Mouse (Mus musculus) midbrain, embryonic 10.5 days (tissue): ENCODE measurements at regions not wholly inside any gene's neighbourhood (a gene's known extent, or its start where the extent isn't known, plus 50 kb on each side); places are given as distances from the start of the nearest gene placed in this dataset.
"Not testable (repeated sequence)": the region's sequence is repeated elsewhere in the genome, so short reads cannot be mapped to it uniquely, and the experiment has no call there.

Source experiments
- DNase-seq: peaks from one replicate; pipeline ENCODE4 v3.0.0-alpha.2; 2017; ENCODE audit warnings: low spot score
- H3K27ac ChIP-seq: fragments of 300-500 bp; sonication (generic); replicated peaks from 2 replicates; pipeline ENCODE4 v1.5.1; 2016; ENCODE audit warnings: mild to moderate bottlenecking
- H3K27me3 ChIP-seq: fragments of 300-500 bp; sonication (generic); 2 replicates; pipeline ENCODE4 v1.6.1; 2016; ENCODE audit warnings: low read depth, mild to moderate bottlenecking; ENCODE audit not compliant: poor library complexity, severe bottlenecking
- H3K36me3 ChIP-seq: fragments of 300-500 bp; sonication (generic); 2 replicates; pipeline ENCODE4 v1.6.1; 2016; ENCODE audit warnings: mild to moderate bottlenecking, moderate library complexity
- H3K4me1 ChIP-seq: fragments of 300-500 bp; sonication (generic); 2 replicates; pipeline ENCODE4 v1.6.1; 2016
- H3K4me3 ChIP-seq: fragments of 300-500 bp; sonication (generic); 2 replicates; pipeline ENCODE4 v1.5.1; 2016; ENCODE audit warnings: mild to moderate bottlenecking, moderate library complexity
- H3K9me3 ChIP-seq: fragments of 300-500 bp; sonication (generic); replicated peaks from 2 replicates; pipeline ENCODE4 v1.6.1; 2016; ENCODE audit warnings: mild to moderate bottlenecking
- WGBS: fragments of 180-500 bp; shearing (Covaris S2); methylation state at CpG from one replicate; pipeline ENCODE4 v1.1.7; 2016; 5-methylcytosine and 5-hydroxymethylcytosine counted together

DNA sequence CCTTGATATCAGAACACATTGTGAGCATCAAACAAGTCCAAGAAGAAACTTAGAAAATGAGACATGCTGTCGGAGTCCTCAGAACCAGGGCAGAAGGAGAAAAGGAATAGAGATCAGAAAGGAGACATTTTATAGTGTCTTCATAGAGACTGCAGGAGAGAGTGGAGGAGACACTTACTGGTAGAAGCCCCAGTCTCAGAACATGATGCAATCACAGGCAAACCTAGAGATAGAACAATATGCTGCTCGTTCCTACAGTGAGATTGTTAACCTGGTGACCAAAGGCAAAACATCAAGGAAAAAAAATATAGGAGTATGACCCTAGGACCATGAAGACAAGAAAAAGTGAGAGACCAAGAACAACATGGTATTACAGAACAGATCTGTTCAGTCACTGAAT is 164.7 kb upstream of the Tenm4 start:
- Histone ChIP-seq H3K4me1 (no peaks in the 10 kb centered on the region), H3K9me3 (no peaks in the 10 kb centered on the region), H3K4me3 (no peak overlapping the region), H3K27me3 (no peaks in the 10 kb centered on the region), H3K27ac (no peak overlapping the region), H3K36me3 (no peaks in the 10 kb centered on the region)
- 88% methylated on average over 2 of the region's 2 CpGs for WGBS
- no peak for DNase-seq

DNA sequence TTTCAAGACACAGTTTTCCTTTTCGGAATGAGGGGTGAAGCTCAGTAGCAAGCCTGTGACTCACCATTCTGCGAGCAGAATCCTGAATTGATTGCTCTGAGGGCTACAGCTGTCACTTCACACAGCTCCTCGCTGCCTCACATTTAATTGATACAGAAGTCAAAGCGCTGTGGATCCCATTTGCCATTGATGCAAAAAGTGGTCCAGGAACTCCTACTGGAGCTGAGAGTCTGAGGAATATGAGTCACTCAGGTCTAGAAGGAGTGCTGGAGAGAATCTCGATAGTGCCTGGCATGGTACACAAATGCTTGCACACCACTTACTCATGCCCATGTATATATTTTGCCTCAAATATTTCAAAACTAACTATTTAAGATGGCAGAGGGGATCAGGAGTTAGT is 158.0 kb upstream of the Tenm4 start:
- no peak for DNase-seq
- WGBS: 89% methylated on average over 5 of the region's 5 CpGs
- no peaks in the 10 kb centered on the region for H3K4me1 ChIP-seq
- no peaks in the 10 kb centered on the region for H3K9me3 ChIP-seq
- no peak overlapping the region for H3K4me3 ChIP-seq
- no peaks in the 10 kb centered on the region for H3K36me3 ChIP-seq
- H3K27me3 ChIP-seq: no peaks in the 10 kb centered on the region
- H3K27ac ChIP-seq: no peak overlapping the region

DNA sequence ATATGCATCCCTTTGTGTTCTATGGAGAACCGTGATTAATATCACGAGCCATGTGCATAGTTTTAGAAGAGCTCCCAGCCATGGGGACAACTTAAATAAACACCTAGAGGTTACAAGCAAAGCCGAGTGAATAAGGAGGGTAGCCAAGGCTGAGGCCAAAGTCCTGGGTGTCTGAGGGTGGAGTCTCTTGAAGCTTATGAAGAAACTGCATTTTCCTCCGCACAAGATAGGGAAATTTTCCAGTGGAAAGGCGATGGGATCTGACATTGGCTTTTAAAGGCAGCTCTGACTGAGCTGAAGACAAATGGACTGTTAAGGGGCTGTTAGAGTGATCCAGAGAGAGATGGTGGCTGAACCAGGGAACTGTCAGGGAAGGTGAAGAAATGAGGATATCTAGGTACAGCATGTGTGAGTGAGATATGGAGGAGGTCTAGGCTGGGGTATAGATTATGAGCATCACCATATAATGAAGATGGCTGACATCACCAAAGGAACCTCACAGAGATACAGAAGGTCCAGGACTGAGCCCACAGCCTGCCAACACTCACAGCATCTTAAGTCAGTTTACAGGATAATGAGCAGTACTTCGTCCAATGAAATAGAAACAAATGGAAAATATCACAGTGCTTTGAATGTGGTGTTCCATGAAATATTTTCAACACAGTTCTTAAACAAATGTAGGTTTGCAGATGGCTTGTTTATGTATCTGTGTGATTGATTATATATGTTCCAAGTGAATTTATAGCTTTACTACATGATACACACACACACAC is 153.7 kb upstream of the Tenm4 start:
- WGBS: 88% methylated on average over 6 of the region's 6 CpGs
- H3K9me3 ChIP-seq: no peaks in the 10 kb centered on the region
- H3K27ac ChIP-seq: no peak overlapping the region
- H3K27me3 ChIP-seq: no peaks in the 10 kb centered on the region
- H3K36me3 ChIP-seq: no peaks in the 10 kb centered on the region
- H3K4me3 ChIP-seq: no peak overlapping the region
- no peak for DNase-seq
- H3K4me1 ChIP-seq: no peaks in the 10 kb centered on the region

DNA sequence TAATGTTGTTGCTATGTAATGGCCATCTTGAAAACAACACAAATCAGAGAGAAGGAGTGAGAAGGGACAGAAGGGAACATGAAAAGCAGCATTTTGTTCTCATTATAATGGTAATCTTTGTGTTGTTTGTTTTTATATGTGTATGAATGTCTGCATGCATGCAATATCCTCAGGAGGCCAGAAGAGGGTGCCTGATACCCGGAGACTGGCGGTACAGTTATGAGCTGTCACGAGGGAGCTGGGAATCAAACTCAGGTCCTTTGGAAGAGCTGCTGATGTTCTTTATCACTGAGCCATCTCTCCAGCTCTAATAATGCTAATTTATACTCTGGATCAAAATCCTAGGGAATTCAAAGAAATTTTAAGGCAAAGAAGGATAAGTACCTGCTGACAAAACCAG is 147.0 kb upstream of the Tenm4 start:
- DNase-seq: no peak
- no peaks in the 10 kb centered on the region for H3K4me1 ChIP-seq
- H3K4me3 ChIP-seq: no peak overlapping the region
- 91% methylated on average over 3 of the region's 3 CpGs for WGBS
- H3K27me3 ChIP-seq: no peaks in the 10 kb centered on the region
- H3K36me3 ChIP-seq: no peaks in the 10 kb centered on the region
- no peak overlapping the region for H3K27ac ChIP-seq
- no peaks in the 10 kb centered on the region for H3K9me3 ChIP-seq

DNA sequence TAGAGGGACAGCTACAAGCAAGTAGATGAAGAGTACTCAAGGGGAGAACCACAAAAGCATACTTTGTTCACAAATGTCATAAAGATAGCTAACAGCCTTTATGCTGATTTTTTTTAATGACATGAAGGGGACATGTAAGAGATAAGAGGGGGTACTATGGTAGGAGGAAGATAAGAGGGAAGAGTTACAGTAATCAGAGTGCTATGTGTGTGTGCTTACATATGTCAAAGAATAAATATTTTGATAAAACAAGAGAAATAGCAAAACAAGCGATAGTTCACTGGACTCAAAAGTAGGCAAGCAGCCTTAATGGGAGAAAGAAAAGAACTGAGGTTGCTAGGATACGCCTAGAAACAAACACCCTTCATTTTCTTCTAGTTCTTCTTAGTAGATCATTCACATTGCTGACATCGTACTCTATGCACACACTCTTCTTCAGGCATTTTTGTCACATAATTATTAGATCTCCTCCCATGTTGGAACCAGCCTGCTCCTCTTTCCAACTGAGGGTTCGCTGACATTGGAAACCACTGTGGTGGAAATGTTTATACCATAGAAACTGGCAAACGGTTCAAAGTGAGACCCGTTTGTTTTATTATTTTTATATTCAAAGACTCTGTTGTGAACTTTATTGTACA is 144.1 kb upstream of the Tenm4 start:
- WGBS: 90% methylated on average over 6 of the region's 6 CpGs
- Histone ChIP-seq H3K4me3 (no peak overlapping the region), H3K36me3 (no peaks in the 10 kb centered on the region), H3K4me1 (no peaks in the 10 kb centered on the region), H3K9me3 (no peaks in the 10 kb centered on the region), H3K27me3 (no peaks in the 10 kb centered on the region), H3K27ac (no peak overlapping the region)
- no peak for DNase-seq

DNA sequence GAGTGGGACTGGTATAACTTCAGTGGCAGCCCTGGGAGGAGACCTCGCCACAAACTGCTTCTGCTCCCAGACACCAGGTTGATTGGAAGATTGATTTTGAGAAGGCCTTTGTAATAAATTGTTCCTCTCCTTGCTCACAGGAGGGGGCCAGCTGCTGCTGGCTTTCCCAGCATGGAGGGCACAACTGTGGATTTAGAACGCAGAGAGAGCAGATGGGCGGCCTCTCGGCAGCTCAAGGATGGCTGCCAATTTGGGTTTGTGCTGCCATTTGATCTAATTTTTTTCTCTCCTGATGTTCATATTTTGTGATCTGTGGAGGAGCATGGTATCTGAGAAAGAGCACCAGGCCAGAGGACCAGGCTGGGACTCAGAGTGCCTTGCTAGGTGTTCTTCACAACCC is 137.4 kb upstream of the Tenm4 start:
- WGBS: 87% methylated on average over 4 of the region's 4 CpGs
- H3K9me3 ChIP-seq: no peaks in the 10 kb centered on the region
- no peaks in the 10 kb centered on the region for H3K4me1 ChIP-seq
- H3K27ac ChIP-seq: no peak overlapping the region
- DNase-seq: no peak
- no peaks in the 10 kb centered on the region for H3K36me3 ChIP-seq
- H3K4me3 ChIP-seq: no peak overlapping the region
- H3K27me3 ChIP-seq: no peaks in the 10 kb centered on the region

DNA sequence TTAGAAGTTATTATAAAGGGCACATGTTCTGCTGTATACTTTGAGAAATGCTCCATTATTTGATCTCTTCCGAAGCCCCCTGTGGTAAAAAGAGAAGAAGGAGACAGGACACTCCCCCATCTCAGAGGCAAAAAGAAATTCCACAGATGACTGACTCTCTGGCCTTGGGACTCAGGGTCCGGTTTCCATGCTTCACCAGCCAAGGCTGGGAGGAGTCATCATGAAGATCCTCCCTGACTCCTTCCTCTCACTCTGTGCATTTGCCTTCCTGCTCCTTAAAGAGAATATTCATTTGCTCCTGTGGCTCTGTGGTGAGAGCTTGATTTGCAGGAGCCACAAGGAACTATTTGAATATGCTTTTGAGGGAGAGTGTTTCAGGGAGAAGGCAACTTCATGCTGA is 135.6 kb upstream of the Tenm4 start:
- Histone ChIP-seq H3K4me3 (no peak overlapping the region), H3K27me3 (no peaks in the 10 kb centered on the region), H3K4me1 (0 out of 2 replicates have a peak, but pooled peaks cover 4% of the 10 kb centered on the region), H3K36me3 (no peaks in the 10 kb centered on the region), H3K9me3 (no peaks in the 10 kb centered on the region), H3K27ac (no peak overlapping the region)
- DNase-seq: no peak
- WGBS: 30% methylated on average over 2 of the region's 2 CpGs

DNA sequence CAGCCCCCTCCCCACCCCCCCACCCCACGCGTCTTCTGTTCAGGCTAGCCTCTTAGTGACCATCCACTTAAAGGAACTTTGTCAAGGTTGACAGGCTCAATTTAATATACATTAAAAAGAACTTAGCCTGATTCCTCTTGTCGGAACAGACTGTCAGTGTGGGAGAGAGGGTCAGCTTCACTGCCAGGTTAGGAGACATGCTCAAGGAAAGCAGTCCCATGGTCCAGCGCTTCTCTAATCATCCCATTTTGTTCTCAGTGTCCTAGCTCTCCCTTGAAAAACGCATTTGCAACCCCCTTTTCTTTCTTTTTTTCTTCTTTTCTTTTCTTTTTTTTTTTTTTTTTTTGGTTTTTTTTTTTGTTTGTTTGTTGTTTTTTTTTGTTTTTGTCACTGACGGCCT is 131.4 kb upstream of the Tenm4 start:
- 60% methylated on average over 6 of the region's 6 CpGs for WGBS

DNA sequence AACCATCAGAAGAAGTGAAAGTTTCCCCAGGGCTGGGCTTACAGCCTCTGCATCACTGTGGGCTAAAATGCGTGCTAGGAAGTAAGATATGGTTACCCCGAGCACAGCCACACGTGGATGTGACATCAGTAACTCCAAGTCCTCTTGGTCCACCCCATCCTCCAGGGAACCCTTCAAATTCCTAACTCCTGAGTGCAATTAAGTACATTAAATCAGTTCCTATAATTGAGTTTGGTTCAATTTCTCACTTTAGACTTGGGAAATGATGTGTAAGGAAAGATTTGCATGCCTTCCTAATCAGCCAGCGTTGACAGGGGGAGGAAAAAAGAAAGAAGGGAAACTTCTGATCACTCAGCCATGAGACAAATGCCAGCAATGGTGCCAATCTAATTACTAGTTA is 129.2 kb upstream of the Tenm4 start:
- no peaks in the 10 kb centered on the region for H3K36me3 ChIP-seq
- H3K4me1 ChIP-seq: 0 out of 2 replicates have a peak, but pooled peaks cover 4% of the 10 kb centered on the region
- H3K4me3 ChIP-seq: no peak overlapping the region
- H3K27ac ChIP-seq: no peak overlapping the region
- no peaks in the 10 kb centered on the region for H3K27me3 ChIP-seq
- 78% methylated on average over 4 of the region's 4 CpGs for WGBS
- DNase-seq: no peak
- H3K9me3 ChIP-seq: peaks cover 7% of the 10 kb centered on the region

More for the DNA sequence above, 131.4 kb upstream of the Tenm4 start:
- peaks cover 4% of the 10 kb centered on the region for H3K9me3 ChIP-seq
- no peaks in the 10 kb centered on the region for H3K27me3 ChIP-seq
- H3K27ac ChIP-seq: no peak overlapping the region
- H3K4me1 ChIP-seq: 0 out of 2 replicates have a peak, but pooled peaks cover 4% of the 10 kb centered on the region
- H3K36me3 ChIP-seq: no peaks in the 10 kb centered on the region
- DNase-seq: no peak
- no peak overlapping the region for H3K4me3 ChIP-seq

DNA sequence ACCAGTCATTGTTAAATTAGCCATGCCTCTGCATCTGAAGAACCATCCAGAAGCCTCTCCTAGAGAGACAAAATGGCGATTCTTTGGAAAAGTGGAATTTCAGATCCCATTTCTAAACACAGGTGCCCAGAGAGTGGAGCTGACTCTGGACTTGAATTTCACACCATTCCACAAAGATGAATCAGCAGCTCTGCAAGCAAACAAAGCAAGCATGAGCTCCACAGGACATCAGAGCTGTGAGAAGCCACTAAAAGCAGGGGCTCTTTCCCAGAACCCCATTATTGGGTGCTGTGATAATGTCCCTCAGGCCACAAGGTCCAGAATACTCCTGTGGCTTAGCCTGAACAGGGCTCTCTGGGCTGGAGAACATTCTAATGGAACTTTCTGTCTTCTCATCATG is 119.4 kb upstream of the Tenm4 start:
- Histone ChIP-seq H3K27ac (no peak overlapping the region), H3K4me3 (no peak overlapping the region), H3K4me1 (no peaks in the 10 kb centered on the region), H3K27me3 (no peaks in the 10 kb centered on the region), H3K36me3 (no peaks in the 10 kb centered on the region), H3K9me3 (peaks cover 8% of the 10 kb centered on the region; the same call in 1 of the 2 replicates)
- 80% methylated on average over 1 of the region's 1 CpGs for WGBS
- DNase-seq: no peak

DNA sequence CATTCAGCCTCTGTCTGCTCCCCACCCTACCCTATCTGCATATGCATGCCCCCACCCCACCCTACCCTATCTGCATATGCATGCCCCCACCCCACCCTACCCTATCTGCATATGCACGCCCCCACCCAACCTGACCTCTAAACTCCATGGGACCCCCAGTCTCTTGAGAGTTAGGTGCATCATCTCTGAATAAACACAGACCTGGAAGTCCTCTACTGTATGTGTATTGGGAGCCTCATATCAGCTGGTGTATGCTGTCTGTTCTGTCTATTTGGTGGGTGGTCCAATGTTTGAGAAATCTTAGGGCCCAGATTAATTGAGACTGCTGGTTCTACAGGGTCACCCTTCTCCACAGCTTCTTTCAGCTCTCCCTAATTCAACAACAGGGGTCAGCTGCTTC is 109.4 kb upstream of the Tenm4 start:
- not testable (repeated sequence) for H3K36me3 ChIP-seq, DNase-seq, H3K27ac ChIP-seq, H3K4me3 ChIP-seq, H3K9me3 ChIP-seq, H3K27me3 ChIP-seq, H3K4me1 ChIP-seq
- 60% methylated on average over 1 of the region's 1 CpGs for WGBS

DNA sequence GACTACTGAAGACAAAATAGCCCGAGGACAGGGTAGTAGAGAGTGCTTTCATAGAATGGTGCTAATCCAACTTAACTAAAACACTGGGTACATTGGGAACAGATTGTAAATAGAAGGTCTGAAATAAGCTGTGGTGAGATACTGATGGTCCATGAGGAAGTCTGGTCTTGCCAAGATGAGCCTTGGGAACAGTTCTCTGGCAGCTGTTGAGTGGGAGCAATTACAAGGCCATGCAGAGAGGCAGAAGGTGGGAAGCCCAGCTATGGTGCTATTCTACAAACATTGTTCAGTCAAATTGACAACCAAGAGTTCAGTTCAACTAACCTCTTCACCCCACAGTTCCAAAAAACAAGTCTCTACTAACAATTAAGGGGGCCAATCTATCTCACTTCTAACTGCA is 92.5 kb upstream of the Tenm4 start:
- H3K27ac ChIP-seq: no peak overlapping the region
- no peak overlapping the region for H3K4me3 ChIP-seq
- H3K4me1 ChIP-seq: no peaks in the 10 kb centered on the region
- H3K27me3 ChIP-seq: no peaks in the 10 kb centered on the region
- 94% methylated on average over 1 of the region's 1 CpGs for WGBS
- DNase-seq: no peak
- no peaks in the 10 kb centered on the region for H3K9me3 ChIP-seq
- H3K36me3 ChIP-seq: no peaks in the 10 kb centered on the region

DNA sequence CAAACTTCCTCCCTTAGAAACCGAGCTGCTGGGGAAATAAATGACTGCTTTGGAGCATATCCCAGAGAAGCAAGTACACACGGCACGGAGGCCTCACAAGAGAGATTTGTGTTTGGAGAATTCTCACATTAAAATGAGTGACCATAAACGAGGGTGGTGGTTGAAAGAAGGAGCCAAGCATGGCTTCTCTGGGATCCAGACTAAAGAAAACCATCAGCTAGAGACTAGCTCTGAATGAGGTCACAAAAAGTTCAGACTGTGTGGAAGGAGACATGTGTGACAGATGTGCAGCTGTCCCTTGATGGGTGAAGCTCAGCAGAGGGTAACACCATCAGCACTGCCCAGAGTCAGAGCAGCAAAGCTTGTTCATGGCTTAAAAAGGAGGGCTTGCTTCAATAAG is 89.4 kb upstream of the Tenm4 start:
- no peak for DNase-seq
- 82% methylated on average over 4 of the region's 4 CpGs for WGBS
- no peaks in the 10 kb centered on the region for H3K36me3 ChIP-seq

More for the DNA sequence above, 89.4 kb upstream of the Tenm4 start:
- H3K9me3 ChIP-seq: no peaks in the 10 kb centered on the region
- H3K27ac ChIP-seq: no peak overlapping the region
- no peaks in the 10 kb centered on the region for H3K4me1 ChIP-seq
- no peaks in the 10 kb centered on the region for H3K27me3 ChIP-seq
- H3K4me3 ChIP-seq: no peak overlapping the region
